Mouse (Mus musculus) embryo, embryonic 10 days (tissue): ENCODE data around the gene Smim8.

Experiments
- DNase-seq: peaks from one replicate; pipeline ENCODE4 v3.0.0-alpha.2; 2015; ENCODE audit warnings: low spot score

Smim8 gene

DNA sequence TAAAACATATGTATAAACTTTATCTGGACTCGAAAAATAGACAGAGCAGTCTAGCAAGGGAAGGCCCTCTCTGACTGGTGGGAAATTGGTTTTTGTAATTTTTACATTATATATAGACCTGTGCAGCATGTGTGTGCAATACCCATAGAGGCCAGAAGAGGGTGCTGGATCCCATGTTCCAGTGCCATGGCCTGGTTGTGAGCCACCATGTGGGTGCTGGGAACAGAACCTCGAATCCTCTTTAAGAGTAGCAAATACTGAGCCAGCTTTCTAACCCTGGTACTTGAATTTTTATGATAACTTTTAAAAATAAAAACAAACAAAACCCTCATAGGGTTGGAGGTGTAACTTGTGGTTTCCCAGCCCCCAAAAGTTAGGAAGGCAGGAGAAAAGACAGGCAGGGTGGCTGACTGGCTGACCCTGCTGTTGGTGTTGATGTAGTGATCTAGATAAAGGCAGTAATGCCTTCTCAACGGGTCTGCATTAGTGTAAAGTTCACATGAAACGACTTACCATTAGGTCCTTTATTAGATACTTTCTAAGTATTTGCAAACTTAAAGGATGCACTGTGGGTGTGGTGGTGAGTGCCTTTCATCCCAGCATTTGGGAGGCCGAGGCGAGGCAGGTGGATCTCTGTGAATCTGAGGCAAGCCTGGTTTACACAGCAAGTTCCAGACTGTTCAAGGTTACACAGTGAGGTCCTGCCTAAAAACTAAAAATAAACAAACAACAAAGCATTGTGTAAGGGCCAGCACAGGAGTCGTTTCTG is 57.9 kb downstream of the Smim8 start:
- DNase-seq, result no peak

DNA sequence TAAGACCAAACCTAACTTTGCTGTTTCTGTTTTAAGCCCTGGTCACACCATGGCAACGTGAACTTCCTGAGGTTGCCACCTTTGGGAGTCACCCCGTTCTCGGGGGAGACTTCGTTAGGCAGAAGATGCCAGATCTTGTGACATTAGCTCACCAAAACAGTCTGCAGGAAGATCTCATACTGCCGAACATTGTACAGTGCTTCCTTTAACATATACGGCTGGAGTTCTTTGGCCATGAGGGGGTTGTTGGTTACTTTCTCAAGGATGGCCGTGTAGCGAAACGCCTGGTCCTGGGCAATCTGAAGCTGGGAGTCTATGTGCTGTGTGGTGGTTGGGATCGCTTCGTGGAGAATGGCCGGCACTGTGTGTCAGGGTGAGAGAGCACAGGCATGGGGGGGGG is 58.8 kb downstream of the Smim8 start:
- no peak for DNase-seq
